Mouse (Mus musculus) left cerebral cortex, postnatal 25 days (tissue): ENCODE results near the gene Cct8. TPM values are rescaled to one million over a fixed set of nuclear protein-coding genes. Genes with fewer than 3 reads are reported as not detected.
"Not testable (repeated sequence)": the region's sequence is repeated elsewhere in the genome, so short reads cannot be mapped to it uniquely, and the experiment has no call there.

Source experiments
- DNase-seq, 2 experiments: peaks; one replicate each; pipeline ENCODE4 v3.0.0; 2022; ENCODE audit warnings: low spot score in 2 of 2, mixed read lengths in 1 of 2
- intact Hi-C: fragments of 180-260 bp; cut with DNase I; formaldehyde crosslinking; loops from one replicate; pipeline ENCODE4 v1.15.1; 2025
- total RNA-seq, 2 experiments: library from RNA; stranded (reverse); gene quantifications; 2 replicates each; pipeline ENCODE4 v1.2.3; 2021

The Cct8 gene
- 100 to 1,000 TPM; 176 to 177 TPM for total RNA-seq

DNA sequence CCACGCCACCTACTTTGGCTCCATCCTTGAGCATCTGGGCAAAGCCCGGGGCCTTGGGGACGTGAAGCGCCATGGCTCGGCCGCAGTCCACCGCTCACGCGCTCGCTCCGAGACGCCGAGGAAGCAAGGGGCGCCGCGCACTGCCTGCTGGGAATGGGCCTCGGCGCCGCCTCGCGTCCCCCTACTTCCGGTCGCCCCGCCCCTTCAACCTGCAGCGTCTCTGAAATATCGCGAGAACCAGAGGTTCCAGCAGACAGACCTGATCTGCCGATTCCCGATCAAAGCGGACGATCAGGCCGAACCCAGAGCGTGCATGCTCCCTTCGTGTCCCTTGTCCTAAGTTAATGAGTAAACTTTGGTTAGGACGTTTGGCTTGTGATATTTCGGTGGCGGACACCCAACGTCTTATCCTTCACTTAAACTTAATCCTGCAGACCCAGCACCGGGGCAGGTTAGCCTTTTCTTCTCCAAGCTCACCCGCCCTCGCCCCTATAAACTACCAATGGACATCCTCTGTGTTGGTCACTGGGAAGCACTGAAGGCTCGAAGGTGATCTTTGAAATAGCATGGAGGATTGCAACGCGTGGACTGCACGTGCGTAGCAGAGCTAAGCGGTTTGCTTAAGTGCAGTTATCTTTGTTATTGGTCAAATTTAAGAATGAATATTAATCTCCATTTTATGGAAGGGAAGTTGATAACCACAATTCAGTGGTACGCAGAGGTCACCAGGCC, at the start of gene Cct8:
Gene Cct8 (minus strand): TSS at position 158 of the 732 bp plus-strand sequence.
- peak; percentile 96 to 98 for DNase-seq
- intact Hi-C loops: loop anchor here (1.0 kb wide), 1 partner anchor 42 kb away; the partner anchor contains the start of gene Usp16

GRCm38 (mm10) chr16:87528755-87529154, 33.1 kb upstream of the Cct8 start:
- no peak for DNase-seq
- intact Hi-C loops: no loop called here

- DNase-seq: no peak
- intact Hi-C loops: no loop called here
Observed at GRCm38 (mm10) chr16:87527553-87528249, 32.0 kb upstream of the Cct8 start.

DNA sequence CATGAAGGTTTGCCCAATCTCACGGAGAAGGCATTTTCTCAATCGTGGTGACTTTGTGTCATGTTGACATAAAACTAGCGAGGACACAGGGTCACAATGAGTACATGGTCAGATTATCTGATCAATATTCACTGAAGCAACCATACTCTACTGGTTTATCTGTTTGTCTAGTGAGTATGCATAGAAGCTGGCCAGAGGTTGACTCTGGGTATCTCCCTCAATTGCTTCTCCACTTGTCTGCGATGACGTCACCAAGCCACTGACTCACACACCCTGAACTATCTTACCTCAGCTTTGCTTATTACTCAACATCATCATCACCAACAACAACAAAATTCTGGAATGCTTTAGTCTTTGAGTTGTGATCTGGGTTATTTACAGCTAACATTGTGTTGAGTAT, 28.6 kb upstream of the Cct8 start:
- intact Hi-C loops: no loop called here
- DNase-seq: no peak

DNA sequence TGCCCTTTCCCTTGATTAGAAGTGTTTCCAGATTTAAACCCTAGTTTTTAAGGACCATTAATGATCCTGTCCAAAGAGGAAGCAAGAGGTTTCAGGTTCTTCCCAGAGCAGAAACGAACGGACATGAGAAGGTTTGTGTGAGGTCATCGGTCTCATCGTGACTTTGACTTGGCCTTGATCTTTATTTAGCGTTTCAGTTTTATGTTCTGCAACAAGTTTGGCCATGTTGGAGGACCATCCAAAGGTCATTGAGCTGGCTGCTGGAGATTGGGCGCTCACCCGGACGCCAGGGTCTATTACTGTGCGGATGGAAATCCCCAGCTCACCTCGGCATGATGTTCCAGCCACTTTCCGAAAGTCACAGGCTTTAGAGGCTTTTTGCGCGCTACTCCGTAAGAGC, 16.7 kb upstream of the Cct8 start:
- DNase-seq: no peak
- intact Hi-C loops: loop anchor here (5.0 to 10.0 kb wide), 2 partner anchors 55 to 682 kb away; no protein-coding TSS in a partner anchor

GRCm38 (mm10) chr16:87511706-87512105, 16.0 kb upstream of the Cct8 start:
- peak in 1 of 2 experiments; percentile 37 for DNase-seq
- intact Hi-C loops: loop anchor here (5.0 to 10.0 kb wide), 2 partner anchors 56 to 683 kb away; no protein-coding TSS in a partner anchor

GRCm38 (mm10) chr16:87501304-87502078, 5.8 kb upstream of the Cct8 start:
- no peak for DNase-seq
- intact Hi-C loops: no loop called here

DNA sequence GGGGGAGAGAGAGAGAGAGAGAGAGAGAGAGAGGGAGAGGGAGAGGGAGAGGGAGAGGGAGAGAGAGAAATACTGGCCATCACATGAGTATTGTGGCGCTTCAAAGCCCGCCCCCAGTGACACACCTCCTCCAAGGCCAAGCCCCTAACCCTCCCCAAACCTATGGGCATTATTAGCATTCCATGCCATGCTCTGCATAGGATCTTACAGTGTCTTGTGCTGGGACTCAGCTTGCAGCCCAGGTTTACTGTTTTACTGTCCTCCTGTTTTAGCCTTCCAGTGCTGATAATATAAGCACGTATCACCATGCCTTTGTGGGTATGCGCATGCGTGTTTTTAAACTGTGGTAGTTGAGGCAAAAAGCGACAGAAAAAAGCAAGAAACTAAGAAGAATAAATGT, 3.9 kb upstream of the Cct8 start:
- intact Hi-C loops: no loop called here
- no peak for DNase-seq

DNA sequence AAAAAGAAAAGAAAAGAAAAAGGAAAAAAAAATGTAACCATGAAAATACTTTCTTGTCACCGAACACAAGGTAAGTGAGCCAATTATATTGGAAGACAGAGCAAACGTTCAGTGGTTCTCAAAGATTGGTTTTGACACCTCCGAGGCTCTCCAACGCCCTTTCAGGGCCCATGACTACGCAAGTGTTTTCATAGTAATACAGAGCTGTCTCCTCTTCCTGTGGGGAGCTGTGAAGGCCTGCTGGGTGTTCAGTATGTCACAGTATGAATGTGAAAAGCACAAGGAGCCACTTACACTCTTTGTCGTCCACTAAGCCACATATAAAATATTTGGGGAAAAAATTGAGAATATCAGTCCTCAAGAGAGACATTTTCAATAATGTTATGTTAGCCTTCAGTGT, 1.5 kb upstream of the Cct8 start:
- intact Hi-C loops: no loop called here
- DNase-seq: no peak

GRCm38 (mm10) chr16:87496728-87497127, 1.1 kb upstream of the Cct8 start:
- DNase-seq: no peak
- intact Hi-C loops: no loop called here

GRCm38 (mm10) chr16:87494955-87495655, 568 bp downstream of the Cct8 start:
- DNase-seq: no peak
- intact Hi-C loops: loop anchor here (1.0 kb wide), 1 partner anchor 41 kb away; the partner anchor contains the start of gene Usp16

DNA sequence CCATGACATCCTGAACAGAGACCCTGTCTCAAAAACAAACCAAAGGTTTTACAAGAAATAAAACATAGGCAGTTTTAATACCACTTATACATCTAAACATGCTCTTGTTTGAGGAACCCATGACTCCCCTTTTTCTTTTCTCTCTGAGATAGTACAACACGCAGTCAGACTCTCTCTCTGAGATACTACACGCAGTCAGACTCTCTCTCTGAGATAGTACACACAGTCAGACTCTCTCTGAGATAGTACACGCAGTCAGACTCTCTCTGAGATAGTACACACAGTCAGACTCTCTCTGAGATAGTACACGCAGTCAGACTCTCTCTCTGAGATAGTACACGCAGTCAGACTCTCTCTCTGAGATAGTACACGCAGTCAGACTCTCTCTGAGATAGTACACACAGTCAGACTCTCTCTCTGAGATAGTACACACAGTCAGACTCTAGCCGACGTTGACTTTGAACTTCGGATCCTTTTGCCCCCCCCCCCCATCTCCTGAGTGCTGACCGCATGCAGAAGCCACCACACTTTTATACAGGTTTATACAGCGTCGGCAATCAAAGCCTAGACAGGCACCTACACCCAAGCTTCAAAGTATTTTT, 3.4 kb downstream of the Cct8 start:
- DNase-seq, intact Hi-C loops: not testable (repeated sequence)

DNA sequence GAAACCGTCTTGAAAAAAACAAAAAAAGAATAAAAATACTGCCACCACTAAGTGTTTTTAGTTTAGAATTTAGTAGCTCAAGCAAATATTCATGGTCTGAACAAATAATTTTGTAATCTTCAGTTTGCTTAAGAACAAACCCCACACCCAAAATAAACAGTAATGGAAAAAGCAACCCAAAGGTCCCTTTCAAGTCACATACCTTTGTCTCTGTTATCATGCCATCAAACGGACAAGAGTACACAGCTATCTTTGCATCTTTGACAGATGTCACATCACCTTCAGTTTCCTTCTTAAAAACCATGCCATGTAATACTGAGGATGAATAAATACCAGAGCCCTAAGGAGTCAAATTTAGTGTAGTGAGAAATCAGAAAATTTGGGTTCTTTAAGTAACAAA, 7.1 kb downstream of the Cct8 start:
- DNase-seq: no peak
- intact Hi-C loops: no loop called here

GRCm38 (mm10) chr16:87486739-87487138, 8.9 kb downstream of the Cct8 start:
- DNase-seq: no peak
- intact Hi-C loops: loop anchor here (2.0 kb wide), 1 partner anchor 14 kb away; no protein-coding TSS in a partner anchor

GRCm38 (mm10) chr16:87484367-87484766, 11.3 kb downstream of the Cct8 start:
- no peak for DNase-seq
- intact Hi-C loops: loop anchor here (5.0 kb wide), 1 partner anchor 87 kb away; no protein-coding TSS in a partner anchor

DNA sequence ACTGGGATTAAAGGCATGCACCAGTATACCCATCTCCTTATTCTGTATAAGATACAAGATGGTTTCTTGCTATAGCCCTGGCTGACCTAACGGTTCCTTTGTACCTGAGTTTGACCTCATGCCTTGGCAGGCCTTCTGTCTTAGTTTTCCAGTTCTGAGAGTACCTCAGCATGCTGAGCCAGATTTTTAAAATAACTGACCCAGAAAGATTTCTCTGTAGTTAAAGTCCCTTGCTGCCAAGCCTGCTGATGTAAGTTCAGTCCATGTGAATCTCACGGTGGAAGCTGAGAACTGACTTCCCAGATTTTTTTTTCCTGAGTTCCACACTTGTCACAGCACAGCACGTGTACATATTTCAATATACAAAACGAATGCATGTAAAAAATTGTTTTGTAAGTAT, 25.1 kb downstream of the Cct8 start:
- peak in 1 of 2 experiments; percentile 38 for DNase-seq
- intact Hi-C loops: loop anchor here (5.0 kb wide), 1 partner anchor 63 kb away; no protein-coding TSS in a partner anchor

GRCm38 (mm10) chr16:87458752-87459151, 36.9 kb downstream of the Cct8 start:
- intact Hi-C loops: no loop called here
- no peak for DNase-seq

GRCm38 (mm10) chr16:87455180-87455611, 40.5 kb downstream of the Cct8 start:
- DNase-seq: no peak
- intact Hi-C loops: loop anchor here (2.0 kb wide), 1 partner anchor 22 kb away; the partner anchor contains the start of gene Ltn1
